Mouse (Mus musculus) liver, adult 2 months (tissue): ENCODE results near the gene Znrf1. TPM values are rescaled to one million over a fixed set of nuclear protein-coding genes. Genes with fewer than 3 reads are reported as not detected.
A peak's percentile ranks its signal among the peaks of the same experiment; 100 is the strongest.

ENCODE experiments used
- DNase-seq: peaks from one replicate; pipeline ENCODE4 v3.0.0-alpha.2; 2011; ENCODE audit warnings: low read depth, low spot score; ENCODE audit errors: extremely low read depth
- H3K27ac ChIP-seq: fragments of 200-500 bp; replicated peaks from 2 replicates; pipeline ENCODE4 v1.5.1; 2012; ENCODE audit warnings: low read depth, mild to moderate bottlenecking, control low read depth, inconsistent platforms, low read length; ENCODE audit not compliant: insufficient read depth
- H3K27me3 ChIP-seq: fragments of 200-500 bp; 2 replicates; pipeline ENCODE4 v1.6.1; 2012; ENCODE audit warnings: mild to moderate bottlenecking, moderate library complexity, low read length, inconsistent platforms; ENCODE audit not compliant: control insufficient read depth, insufficient read depth
- H3K36me3 ChIP-seq: fragments of 200-500 bp; 2 replicates; pipeline ENCODE4 v1.6.1; 2012; ENCODE audit warnings: low read length, inconsistent platforms; ENCODE audit not compliant: control insufficient read depth, insufficient read depth
- H3K4me1 ChIP-seq: fragments of 200-500 bp; 2 replicates; pipeline ENCODE4 v1.6.1; 2011; ENCODE audit warnings: low read length; ENCODE audit not compliant: control insufficient read depth, insufficient read depth
- H3K4me3 ChIP-seq: fragments of 200-500 bp; 2 replicates; pipeline ENCODE4 v1.5.1; 2011; ENCODE audit warnings: low read depth, mild to moderate bottlenecking, control low read depth, low read length, moderate library complexity; ENCODE audit not compliant: insufficient read depth
- H3K79me2 ChIP-seq: fragments of 200-500 bp; 2 replicates; pipeline ENCODE4 v1.6.1; 2012; ENCODE audit warnings: inconsistent platforms, mild to moderate bottlenecking, low read length, moderate library complexity; ENCODE audit not compliant: control insufficient read depth, insufficient read depth
- H3K9ac ChIP-seq: fragments of 200-500 bp; 2 replicates; pipeline ENCODE4 v1.6.1; 2012; ENCODE audit warnings: low read depth, mild to moderate bottlenecking, control low read depth, inconsistent platforms, low read length
- CTCF ChIP-seq: fragments of 200-500 bp; IDR thresholded peaks from 2 replicates; pipeline ENCODE4 v1.5.1; 2011; ENCODE audit warnings: low read depth, low read length, control low read depth
- POLR2A ChIP-seq: fragments of 200-500 bp; IDR thresholded peaks from 2 replicates; pipeline ENCODE4 v1.6.1; 2011; ENCODE audit warnings: low read length, control low read depth; ENCODE audit not compliant: insufficient read depth; ENCODE audit errors: extremely low read depth
- WGBS: fragments of 180-500 bp; shearing (Covaris S2); methylation state at CpG from one replicate; pipeline ENCODE4 v1.1.7; 2018; 5-methylcytosine and 5-hydroxymethylcytosine counted together
- polyA plus RNA-seq: library from polyadenylated mRNA; depleted of rRNA; stranded (reverse); fragments of >200 nt; gene quantifications from 2 replicates; pipeline ENCODE4 v1.2.3, GENCODE M21; 2012
- total RNA-seq: library from RNA; depleted of rRNA; stranded (reverse); fragments of >200 nt; gene quantifications from 2 replicates; pipeline ENCODE4 v1.2.3, GENCODE M21; 2014

Gene Znrf1
- total and polyA plus RNA-seq, 2 experiments: 13.8 to 44.3 TPM

DNA sequence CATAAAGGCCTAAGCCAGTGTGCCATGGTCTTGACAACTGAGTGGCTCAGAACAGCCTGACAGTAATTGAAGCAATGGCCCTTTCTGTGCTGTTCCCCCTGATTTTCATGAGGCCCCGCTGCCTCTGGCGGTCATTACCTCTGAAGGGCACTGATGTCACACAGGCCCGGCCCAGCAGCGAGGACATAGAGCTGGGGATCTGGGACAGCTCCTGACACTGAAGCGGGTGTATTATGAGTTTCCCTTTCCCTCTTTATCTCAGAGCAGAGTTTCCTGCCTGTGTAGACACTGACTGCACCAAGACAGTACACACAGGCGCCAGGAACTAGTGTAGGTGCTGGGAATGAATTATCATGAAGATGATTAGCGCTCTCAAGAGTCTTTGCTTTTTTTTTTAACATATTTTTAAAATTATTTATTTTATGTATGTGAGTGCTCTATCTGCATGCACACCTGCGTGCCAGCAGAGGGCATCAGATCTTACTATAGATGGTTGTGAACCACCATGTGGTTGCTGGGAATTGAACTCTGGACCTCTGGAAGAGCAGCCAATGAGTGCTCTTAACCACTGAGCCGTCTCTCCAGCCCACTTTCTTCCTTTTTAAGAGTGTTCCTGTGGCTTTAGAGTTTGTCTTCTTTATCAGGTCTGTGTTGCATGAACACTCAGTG, 7.9 kb downstream of the Znrf1 start:
- Histone ChIP-seq H3K36me3 (peaks cover 8% of the 10 kb centered on the region; the same call in 1 of the 2 replicates), H3K27ac (0 out of 2 replicates have a peak overlapping the region, but pooled peaks have one; percentile 22), H3K27me3 (no peaks in the 10 kb centered on the region), H3K4me1 (peaks cover 11% of the 10 kb centered on the region), H3K9ac (no peak overlapping the region), H3K79me2 (peaks cover 46% of the 10 kb centered on the region), H3K4me3 (no peak overlapping the region)
- TF ChIP-seq POLR2A (no peak), CTCF (no peak)
- no peak for DNase-seq
- 88% methylated on average over 9 of the region's 9 CpGs for WGBS

DNA sequence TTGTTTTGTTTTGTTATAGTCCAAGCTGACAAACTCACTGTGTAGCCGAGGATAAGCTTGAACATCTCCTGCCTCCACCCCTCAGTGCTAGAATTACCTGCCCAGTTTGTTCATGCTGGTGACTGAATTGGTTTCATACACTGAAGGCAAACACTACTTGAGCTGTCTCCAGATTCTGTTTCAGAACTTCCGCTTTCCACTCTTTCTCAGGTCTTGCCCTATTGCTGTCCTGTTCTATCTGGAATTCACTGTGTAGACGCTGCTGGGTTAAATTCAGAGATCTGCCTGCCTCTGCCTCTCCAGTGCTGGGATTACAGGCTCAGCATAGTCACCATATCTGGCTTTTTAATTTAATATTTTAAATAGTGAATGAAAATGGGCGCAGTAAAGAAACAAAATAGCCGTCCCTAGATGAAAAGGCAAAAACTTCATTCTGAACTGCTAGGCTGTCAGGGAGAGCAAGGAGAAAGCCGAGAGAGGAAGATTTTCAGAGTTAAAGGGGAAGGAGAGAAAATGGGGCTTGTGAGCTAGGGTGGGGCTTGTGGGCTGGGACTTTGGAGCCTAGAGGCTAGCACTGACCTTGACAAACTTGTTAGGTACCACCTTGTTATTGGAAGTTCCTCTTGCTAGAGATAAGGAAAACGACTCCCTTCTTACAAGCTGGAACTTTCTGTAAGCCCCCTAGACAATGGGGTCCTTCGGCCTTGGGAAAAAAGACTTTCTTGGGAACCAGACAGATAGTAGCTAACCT, 9.7 kb downstream of the Znrf1 start:
- H3K36me3 ChIP-seq: peaks cover 6% of the 10 kb centered on the region; the same call in 1 of the 2 replicates
- TF ChIP-seq CTCF (no peak), POLR2A (no peak)
- no peak for DNase-seq
- H3K27me3 ChIP-seq: no peaks in the 10 kb centered on the region
- 78% methylated on average over 8 of the region's 8 CpGs for WGBS
- no peak overlapping the region for H3K9ac ChIP-seq
- H3K4me1 ChIP-seq: peaks cover 3% of the 10 kb centered on the region; the same call in 1 of the 2 replicates
- H3K79me2 ChIP-seq: peaks cover 43% of the 10 kb centered on the region
- H3K27ac ChIP-seq: no peak overlapping the region
- no peak overlapping the region for H3K4me3 ChIP-seq

DNA sequence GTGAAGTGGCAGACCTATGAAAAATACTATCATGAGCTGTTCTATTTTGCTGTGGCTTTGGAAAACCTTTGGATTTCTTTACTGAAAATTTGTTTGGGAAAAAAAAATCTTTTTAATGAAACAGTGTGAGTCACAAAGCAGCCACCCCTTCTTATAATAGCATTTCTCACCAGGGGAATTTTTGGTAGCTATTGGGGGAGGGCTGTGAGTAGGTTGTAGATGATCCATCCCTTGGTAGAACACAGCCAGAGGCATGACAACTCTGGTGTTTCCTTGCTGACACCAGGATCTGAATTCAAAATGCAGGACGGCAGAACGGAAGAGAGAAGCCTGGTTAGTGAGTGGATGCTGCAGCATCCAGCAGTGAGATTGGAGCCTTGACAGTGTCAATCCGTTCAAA, 11.2 kb downstream of the Znrf1 start:
- WGBS: 88% methylated on average over 3 of the region's 3 CpGs
- H3K9ac ChIP-seq: no peak overlapping the region
- no peaks in the 10 kb centered on the region for H3K27me3 ChIP-seq
- no peak overlapping the region for H3K27ac ChIP-seq
- no peak for DNase-seq
- H3K4me1 ChIP-seq: peaks cover 5% of the 10 kb centered on the region; the same call in 1 of the 2 replicates
- peaks cover 2% of the 10 kb centered on the region for H3K36me3 ChIP-seq
- H3K79me2 ChIP-seq: peaks cover 37% of the 10 kb centered on the region; the same call in 1 of the 2 replicates
- H3K4me3 ChIP-seq: no peak overlapping the region
- TF ChIP-seq CTCF (no peak), POLR2A (no peak)

DNA sequence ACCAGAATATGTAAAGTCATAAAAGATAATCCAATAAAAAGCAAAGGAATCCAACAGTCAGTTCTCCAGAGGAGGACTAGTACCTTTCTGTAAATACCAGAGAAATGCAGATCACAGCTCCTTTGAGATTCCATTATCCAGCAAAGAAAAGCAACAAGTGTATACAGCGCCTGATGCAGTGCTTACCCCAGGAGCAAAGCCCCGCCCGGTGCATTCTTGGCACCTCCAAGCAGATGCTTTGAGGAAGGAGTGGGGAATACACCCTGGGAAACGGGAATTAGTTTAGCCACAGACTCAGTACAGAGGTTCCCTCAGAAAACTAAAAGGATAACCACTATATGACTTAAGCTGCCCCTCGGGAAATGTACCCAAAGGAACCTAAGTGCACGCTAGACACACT, 12.3 kb downstream of the Znrf1 start:
- H3K36me3 ChIP-seq: peaks cover 2% of the 10 kb centered on the region
- DNase-seq: no peak
- H3K27me3 ChIP-seq: no peaks in the 10 kb centered on the region
- H3K4me3 ChIP-seq: no peak overlapping the region
- H3K4me1 ChIP-seq: peaks cover 5% of the 10 kb centered on the region; the same call in 1 of the 2 replicates
- no peak overlapping the region for H3K27ac ChIP-seq
- 91% methylated on average over 6 of the region's 6 CpGs for WGBS
- no peak overlapping the region for H3K9ac ChIP-seq
- peaks cover 38% of the 10 kb centered on the region; the same call in 1 of the 2 replicates for H3K79me2 ChIP-seq
- TF ChIP-seq CTCF: no peak
- TF ChIP-seq POLR2A: no peak

DNA sequence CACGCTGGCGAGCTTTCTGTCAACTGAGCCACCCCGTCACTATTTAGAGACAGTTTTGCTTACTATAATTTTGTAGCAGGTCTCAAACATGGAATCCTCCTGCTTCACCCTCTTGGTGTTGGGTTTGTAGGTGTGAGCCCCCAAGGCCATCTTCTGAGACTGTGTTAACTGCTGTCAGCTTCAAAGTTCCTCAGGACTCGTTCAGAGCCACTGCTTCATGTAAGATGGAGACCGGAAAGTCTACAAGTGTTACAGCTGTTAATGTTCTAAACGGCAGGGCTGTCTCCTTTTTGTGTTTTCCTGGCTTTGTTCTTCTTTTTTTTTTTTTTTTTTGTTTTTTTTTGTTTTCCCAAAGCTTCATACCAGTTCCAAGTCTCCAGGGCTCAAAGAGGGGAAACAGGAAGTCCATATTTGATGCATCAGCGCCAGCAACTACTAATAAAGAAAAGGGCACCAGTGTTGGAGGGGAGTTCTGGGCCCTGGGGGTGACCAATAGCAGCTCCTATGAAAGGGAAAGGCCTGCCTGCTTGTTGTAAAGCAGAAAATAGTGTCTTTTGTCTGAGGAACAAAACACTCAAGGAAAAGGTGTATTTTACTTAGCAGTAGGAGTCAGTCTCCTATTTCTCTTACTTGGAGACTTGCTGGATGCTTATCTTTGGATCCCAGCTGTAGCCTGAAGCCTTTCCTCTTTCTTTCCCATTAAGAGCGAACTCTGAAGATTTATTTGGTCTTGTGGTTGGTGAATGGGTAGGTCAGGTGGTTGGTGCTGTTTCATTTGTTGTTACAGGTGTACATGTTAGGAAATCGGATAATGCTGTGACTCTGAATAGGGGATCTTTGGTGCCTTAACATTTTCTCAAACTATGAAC, 14.3 kb downstream of the Znrf1 start:
- WGBS: 78% methylated on average over 9 of the region's 9 CpGs
- peaks cover 5% of the 10 kb centered on the region; the same call in 1 of the 2 replicates for H3K4me1 ChIP-seq
- no peak for TF ChIP-seq CTCF
- no peak for TF ChIP-seq POLR2A
- H3K36me3 ChIP-seq: peaks cover 2% of the 10 kb centered on the region
- peak overlapping the region; percentile 59; the same call in 1 of the 2 replicates for H3K27ac ChIP-seq
- H3K27me3 ChIP-seq: no peaks in the 10 kb centered on the region
- H3K4me3 ChIP-seq: no peak overlapping the region
- H3K79me2 ChIP-seq: peaks cover 26% of the 10 kb centered on the region; the same call in 1 of the 2 replicates
- no peak for DNase-seq
- H3K9ac ChIP-seq: no peak overlapping the region
